Mouse (Mus musculus) heart, embryonic 12.5 days (tissue): ENCODE results near the gene Gdf3. TPM values are rescaled to one million over a fixed set of nuclear protein-coding genes. Genes with fewer than 3 reads are reported as not detected.
A peak's percentile ranks its signal among the peaks of the same experiment; 100 is the strongest.
"Not testable (repeated sequence)": the region's sequence is repeated elsewhere in the genome, so short reads cannot be mapped to it uniquely, and the experiment has no call there.

Experiments
- ATAC-seq: fragments of 200-750 bp; cut with Nextera tagmentation; 2 replicates; pipeline ENCODE4 v1.8.0; 2017; ENCODE audit warnings: moderate TSS enrichment, moderate library complexity; ENCODE audit not compliant: insufficient number of reproducible peaks, low FRiP score
- H3K27ac ChIP-seq: fragments of 300-500 bp; sonication (generic); 2 replicates; pipeline ENCODE4 v1.5.1; 2016; ENCODE audit warnings: mild to moderate bottlenecking, moderate library complexity; ENCODE audit not compliant: poor library complexity, severe bottlenecking
- H3K27me3 ChIP-seq: fragments of 300-500 bp; sonication (generic); replicated peaks from 2 replicates; pipeline ENCODE4 v1.6.1; 2016; ENCODE audit warnings: mild to moderate bottlenecking, moderate library complexity
- H3K36me3 ChIP-seq: fragments of 300-500 bp; sonication (generic); 2 replicates; pipeline ENCODE4 v1.6.1; 2016; ENCODE audit warnings: mild to moderate bottlenecking, moderate library complexity
- H3K4me1 ChIP-seq: fragments of 300-500 bp; sonication (generic); replicated peaks from 2 replicates; pipeline ENCODE4 v1.6.1; 2016; ENCODE audit warnings: mild to moderate bottlenecking
- H3K4me2 ChIP-seq: fragments of 300-500 bp; sonication (generic); 2 replicates; pipeline ENCODE4 v1.6.1; 2016; ENCODE audit warnings: mild to moderate bottlenecking, moderate library complexity
- H3K4me3 ChIP-seq: fragments of 300-500 bp; sonication (generic); 2 replicates; pipeline ENCODE4 v1.5.1; 2016; ENCODE audit warnings: mild to moderate bottlenecking
- H3K9ac ChIP-seq: fragments of 300-500 bp; sonication (generic); 2 replicates; pipeline ENCODE4 v1.6.1; 2016; ENCODE audit warnings: mild to moderate bottlenecking, moderate library complexity
- H3K9me3 ChIP-seq: fragments of 300-500 bp; sonication (generic); replicated peaks from 2 replicates; pipeline ENCODE4 v1.6.1; 2016; ENCODE audit warnings: mild to moderate bottlenecking, moderate library complexity
- WGBS: fragments of 180-500 bp; shearing (Covaris S2); methylation state at CpG from one replicate; pipeline ENCODE4 v1.1.7; 2016; 5-methylcytosine and 5-hydroxymethylcytosine counted together
- polyA plus RNA-seq: library from polyadenylated mRNA; unstranded; fragments of >200 nt; fragmentation: Nextera tagmentation; extraction: Ambion mirVana; gene quantifications from 2 replicates; pipeline ENCODE4 v1.2.1, GENCODE M21; 2016

The Gdf3 gene
- polyA plus RNA-seq, result 0.14 and 0.28 TPM in 2 replicates

DNA sequence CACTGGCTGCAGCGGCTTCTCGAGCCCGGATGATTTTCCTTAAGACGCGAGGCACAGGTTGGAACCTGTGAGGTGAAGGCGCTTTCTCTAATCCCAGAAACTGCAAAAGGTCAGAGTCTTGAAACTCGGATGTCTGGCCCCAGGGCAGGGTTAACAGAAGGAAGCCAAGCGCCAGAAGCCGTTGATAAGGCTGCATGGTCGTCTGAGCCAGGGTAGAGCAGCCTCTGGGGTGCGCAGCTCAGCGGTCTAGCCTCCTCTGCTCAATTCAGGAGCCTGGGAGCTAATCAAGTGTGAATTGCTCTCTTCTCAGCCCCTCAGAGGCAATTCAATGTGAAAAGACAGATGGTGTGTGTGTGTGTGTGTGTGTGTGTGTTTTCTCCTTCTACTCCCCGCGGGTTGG, at the start of gene Gdf3:
Gene Gdf3 (minus strand): TSS at position 317 of the 400 bp plus-strand sequence.
- Histone ChIP-seq H3K27me3 (no peaks in the 10 kb centered on the region), H3K27ac (no peak within 1 kb of the TSS), H3K9ac (no peak within 1 kb of the TSS; the same call in 1 of the 2 replicates), H3K36me3 (no peaks in the 10 kb centered on the region), H3K4me2 (peak within 1 kb of the TSS; percentile 51), H3K9me3 (no peaks in the 10 kb centered on the region), H3K4me3 (peak within 1 kb of the TSS; percentile 9; the same call in 1 of the 2 replicates), H3K4me1 (peaks cover 4% of the 10 kb centered on the region; the same call in 1 of the 2 replicates)
- ATAC-seq, result no peak
- 17% methylated on average over 14 of the region's 14 CpGs for WGBS

DNA sequence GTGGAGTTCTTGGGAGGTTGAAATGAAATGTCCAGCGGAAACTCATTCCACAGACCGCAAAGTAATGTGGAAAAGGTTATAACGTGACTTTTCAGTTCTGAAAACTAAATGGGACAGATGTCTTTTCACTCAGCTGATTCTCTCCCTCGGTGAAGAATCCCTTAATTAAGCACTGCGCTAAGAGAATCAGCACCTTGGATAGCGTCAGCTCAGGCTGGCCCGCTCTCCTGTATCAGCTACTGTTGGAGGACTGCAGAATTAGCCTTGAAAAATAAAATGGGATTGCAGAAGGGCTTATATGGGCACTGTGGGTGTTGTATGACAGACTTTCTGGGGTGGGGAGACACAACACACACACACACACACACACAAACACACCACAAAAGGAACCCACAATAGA, 49.7 kb upstream of the Gdf3 start:
- H3K4me2 ChIP-seq, result no peak overlapping the region
- H3K27me3 ChIP-seq, result peaks cover 22% of the 10 kb centered on the region
- no peak for ATAC-seq
- H3K9ac ChIP-seq, result no peak overlapping the region
- H3K4me3 ChIP-seq, result no peak overlapping the region
- H3K4me1 ChIP-seq, result peaks cover 8% of the 10 kb centered on the region
- no peak overlapping the region for H3K27ac ChIP-seq
- H3K36me3 ChIP-seq, result no peaks in the 10 kb centered on the region
- 10% methylated on average over 7 of the region's 7 CpGs for WGBS
- H3K9me3 ChIP-seq, result no peaks in the 10 kb centered on the region

DNA sequence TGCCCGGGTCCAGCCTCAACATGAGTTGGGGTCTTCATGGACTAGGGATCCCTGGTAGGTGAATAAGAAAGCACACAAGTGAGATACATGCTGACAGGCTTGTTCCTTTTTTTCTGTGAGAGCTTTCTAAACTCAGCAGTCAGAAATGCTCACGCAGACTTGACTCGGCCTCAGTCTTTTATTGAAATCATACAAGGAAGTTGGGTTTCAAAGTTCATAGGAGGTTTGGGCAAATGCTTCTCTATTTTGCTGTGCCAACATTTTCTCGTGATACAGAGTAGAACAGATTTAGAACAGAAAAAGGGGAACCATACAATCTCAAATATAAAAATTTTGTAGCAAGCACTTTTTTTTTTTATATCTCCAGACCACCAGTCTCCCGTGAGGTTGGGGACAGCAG, 47.7 kb upstream of the Gdf3 start:
- Histone ChIP-seq H3K9ac (no peak overlapping the region), H3K9me3 (no peaks in the 10 kb centered on the region), H3K27me3 (0 out of 2 replicates have a peak, but pooled peaks cover 10% of the 10 kb centered on the region), H3K4me2 (no peak overlapping the region), H3K4me1 (no peaks in the 10 kb centered on the region; the same call in 1 of the 2 replicates), H3K4me3 (no peak overlapping the region), H3K27ac (no peak overlapping the region), H3K36me3 (no peaks in the 10 kb centered on the region)
- ATAC-seq, result no peak
- WGBS, result 71% methylated on average over 5 of the region's 5 CpGs

DNA sequence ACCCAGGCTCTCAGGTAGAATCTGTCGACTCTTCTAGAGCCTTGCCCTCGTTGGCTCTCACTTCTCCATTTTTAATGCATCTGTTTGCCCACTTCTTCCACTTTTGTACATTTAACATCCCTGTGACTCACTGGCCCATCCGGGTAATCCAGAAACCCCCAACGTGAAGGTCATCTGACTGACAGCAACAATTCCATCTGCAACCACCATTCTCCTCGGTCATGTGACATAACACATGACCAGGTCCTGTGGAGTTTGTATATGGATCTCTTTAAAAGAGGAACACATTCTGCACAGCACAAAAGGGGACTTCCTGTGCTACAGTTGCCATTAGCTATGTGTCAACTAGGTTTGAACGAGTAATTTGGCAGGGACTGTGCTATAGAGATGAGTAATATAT, 44.4 kb upstream of the Gdf3 start:
- no peaks in the 10 kb centered on the region for H3K9me3 ChIP-seq
- WGBS, result 70% methylated on average over 6 of the region's 6 CpGs
- no peak for ATAC-seq
- H3K4me1 ChIP-seq, result no peaks in the 10 kb centered on the region
- H3K4me2 ChIP-seq, result no peak overlapping the region
- H3K27me3 ChIP-seq, result no peaks in the 10 kb centered on the region
- H3K4me3 ChIP-seq, result no peak overlapping the region
- no peaks in the 10 kb centered on the region for H3K36me3 ChIP-seq
- H3K9ac ChIP-seq, result no peak overlapping the region
- H3K27ac ChIP-seq, result no peak overlapping the region

DNA sequence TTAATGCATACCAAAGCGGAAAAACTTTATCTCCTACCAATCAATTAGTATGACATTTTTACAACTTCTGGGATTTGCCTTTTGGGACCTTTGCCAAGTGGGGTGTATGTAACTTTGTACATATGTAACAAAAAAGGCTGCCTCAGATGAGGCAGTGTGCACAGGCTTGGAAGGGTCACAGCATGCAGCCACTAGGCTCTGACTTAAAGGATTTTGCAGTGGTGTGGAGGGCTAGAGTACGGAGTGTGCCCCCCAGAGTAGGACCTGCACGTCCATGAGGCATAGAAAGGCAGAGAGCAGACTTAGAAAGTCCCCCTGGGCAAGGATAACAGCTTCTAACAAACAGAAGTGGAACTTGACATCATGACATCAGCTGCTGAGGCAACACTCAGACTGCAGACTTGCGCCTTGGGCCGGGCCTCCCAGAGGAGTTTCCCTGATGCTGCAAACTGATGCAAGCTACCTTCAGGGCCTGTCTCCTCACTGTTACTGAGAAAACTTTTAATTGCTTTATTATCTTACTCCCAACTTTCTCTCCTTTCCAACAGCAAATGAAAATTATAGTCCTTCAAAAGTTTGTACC, 40.6 kb upstream of the Gdf3 start:
- Histone ChIP-seq H3K9ac (no peak overlapping the region), H3K4me2 (no peak overlapping the region), H3K4me1 (no peaks in the 10 kb centered on the region), H3K9me3 (0 out of 2 replicates have a peak, but pooled peaks cover 2% of the 10 kb centered on the region), H3K36me3 (no peaks in the 10 kb centered on the region), H3K27me3 (no peaks in the 10 kb centered on the region), H3K4me3 (no peak overlapping the region), H3K27ac (no peak overlapping the region)
- WGBS, result 67% methylated on average over 5 of the region's 5 CpGs
- ATAC-seq, result no peak

DNA sequence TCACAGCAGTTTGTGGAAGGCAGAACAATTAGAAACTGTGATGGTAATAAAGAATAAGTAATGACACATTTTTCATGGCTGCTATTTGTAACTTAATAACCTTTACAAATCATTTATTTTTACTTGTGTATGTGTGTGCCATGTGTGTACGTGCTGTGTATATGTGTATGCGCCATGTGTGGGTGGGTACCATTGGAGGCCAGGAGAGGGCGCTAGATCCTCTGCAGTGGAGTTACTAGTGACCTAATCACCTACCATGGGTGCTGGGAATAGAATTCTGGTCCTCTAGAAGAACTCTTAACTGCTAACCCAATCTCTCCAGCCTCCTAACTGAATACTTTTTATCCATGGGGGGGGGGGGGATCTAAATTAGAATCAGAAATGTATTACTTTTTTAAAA, 40.0 kb upstream of the Gdf3 start:
- H3K4me1 ChIP-seq, result no peaks in the 10 kb centered on the region
- 69% methylated on average over 3 of the region's 3 CpGs for WGBS

DNA sequence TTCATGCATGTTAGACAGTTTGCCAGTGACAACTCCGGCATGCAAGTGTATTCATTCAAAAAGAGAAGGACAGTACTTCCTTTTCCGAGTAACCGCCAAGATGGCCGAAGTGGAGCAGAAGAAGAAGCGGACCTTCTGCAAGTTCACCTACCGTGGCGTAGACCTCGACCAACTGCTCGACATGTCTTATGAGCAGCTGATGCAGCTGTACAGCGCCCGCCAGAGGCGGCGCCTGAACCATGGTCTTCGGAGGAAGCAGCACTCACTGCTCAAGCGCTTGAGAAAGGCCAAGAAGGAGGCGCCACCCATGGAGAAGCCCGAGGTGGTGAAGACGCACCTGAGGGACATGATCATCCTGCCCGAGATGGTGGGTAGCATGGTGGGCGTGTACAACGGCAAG, 34.3 kb upstream of the Gdf3 start:
- H3K27ac ChIP-seq, H3K27me3 ChIP-seq, H3K9ac ChIP-seq, H3K36me3 ChIP-seq, ATAC-seq, H3K4me3 ChIP-seq, H3K4me1 ChIP-seq, H3K4me2 ChIP-seq: not testable (repeated sequence)
- 81% methylated on average over 21 of the region's 21 CpGs for WGBS
- H3K9me3 ChIP-seq, result peaks cover 10% of the 10 kb centered on the region

More for the DNA sequence above, 40.0 kb upstream of the Gdf3 start:
- H3K9me3 ChIP-seq, result 0 out of 2 replicates have a peak, but pooled peaks cover 2% of the 10 kb centered on the region
- H3K4me3 ChIP-seq, result no peak overlapping the region
- H3K4me2 ChIP-seq, result no peak overlapping the region
- no peak overlapping the region for H3K9ac ChIP-seq
- no peaks in the 10 kb centered on the region for H3K27me3 ChIP-seq
- H3K36me3 ChIP-seq, result no peaks in the 10 kb centered on the region
- no peak overlapping the region for H3K27ac ChIP-seq
- ATAC-seq, result no peak

DNA sequence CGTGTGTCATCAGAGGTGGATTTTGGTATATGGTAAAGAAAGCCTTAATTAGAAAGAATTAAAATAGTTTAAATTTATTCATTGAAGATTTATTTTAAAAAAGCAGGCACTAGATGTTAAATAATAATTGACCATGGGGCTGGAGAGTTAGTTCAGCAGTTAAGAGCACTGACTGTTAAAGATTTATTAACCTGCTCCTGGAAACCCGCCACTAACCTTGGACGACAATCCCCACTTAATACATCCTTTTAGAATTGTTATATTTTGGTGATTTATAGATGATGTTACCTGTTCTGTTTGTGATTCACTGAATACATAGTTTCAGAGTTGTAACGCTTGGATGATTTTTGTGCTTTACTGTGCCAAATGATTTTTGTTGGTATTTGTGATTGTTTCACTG, 27.7 kb upstream of the Gdf3 start:
- 87% methylated on average over 4 of the region's 4 CpGs for WGBS
- H3K9ac ChIP-seq, ATAC-seq, H3K9me3 ChIP-seq, H3K27me3 ChIP-seq, H3K36me3 ChIP-seq, H3K27ac ChIP-seq, H3K4me1 ChIP-seq, H3K4me3 ChIP-seq, H3K4me2 ChIP-seq: not testable (repeated sequence)

DNA sequence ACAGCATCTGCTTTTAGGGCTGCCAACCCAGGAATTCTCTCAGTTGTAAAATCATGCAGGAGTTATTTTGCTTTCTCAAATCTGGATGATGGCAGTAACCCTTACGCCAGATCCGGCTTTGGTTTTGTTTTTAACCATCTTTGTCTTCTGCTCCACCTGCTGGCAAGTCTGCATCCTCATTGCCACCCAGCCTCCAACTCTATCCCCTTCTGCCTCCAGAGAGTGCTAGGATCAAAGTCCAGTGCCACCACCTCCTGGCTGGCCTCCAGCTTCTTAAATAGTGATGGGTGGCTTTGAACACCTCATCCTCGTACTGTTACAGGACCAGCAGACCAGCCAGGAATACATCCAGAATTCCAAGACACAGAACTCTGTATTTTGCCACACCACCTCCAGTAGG, 26.8 kb upstream of the Gdf3 start:
- no peaks in the 10 kb centered on the region for H3K27me3 ChIP-seq
- ATAC-seq, result no peak
- H3K27ac ChIP-seq, result no peak overlapping the region
- no peak overlapping the region for H3K4me2 ChIP-seq
- H3K36me3 ChIP-seq, result no peaks in the 10 kb centered on the region
- WGBS, result 69% methylated on average over 3 of the region's 3 CpGs
- no peak overlapping the region for H3K4me3 ChIP-seq
- H3K9me3 ChIP-seq, result no peaks in the 10 kb centered on the region
- H3K4me1 ChIP-seq, result no peaks in the 10 kb centered on the region
- no peak overlapping the region for H3K9ac ChIP-seq

DNA sequence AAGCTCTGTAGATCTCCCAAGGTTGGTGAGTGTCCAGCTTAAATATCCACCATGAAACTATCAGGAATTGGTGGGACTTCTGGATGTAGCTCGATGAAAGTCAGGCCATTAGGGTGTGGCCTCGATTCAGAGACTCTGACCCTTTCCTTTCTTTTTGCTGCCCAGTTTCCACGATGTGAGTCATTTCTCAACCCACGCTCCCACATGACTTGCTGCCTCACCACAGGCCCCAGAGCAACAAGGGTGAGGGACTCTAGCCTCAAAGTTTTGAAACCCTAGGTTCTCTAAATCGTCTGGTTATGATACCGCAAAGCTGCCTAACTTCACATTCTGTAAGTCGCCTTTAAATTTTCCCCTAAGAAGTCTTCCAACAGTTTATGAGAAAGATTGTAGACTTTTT, 25.4 kb upstream of the Gdf3 start:
- 77% methylated on average over 7 of the region's 7 CpGs for WGBS
- H3K4me1 ChIP-seq, result no peaks in the 10 kb centered on the region
- no peak for ATAC-seq

DNA sequence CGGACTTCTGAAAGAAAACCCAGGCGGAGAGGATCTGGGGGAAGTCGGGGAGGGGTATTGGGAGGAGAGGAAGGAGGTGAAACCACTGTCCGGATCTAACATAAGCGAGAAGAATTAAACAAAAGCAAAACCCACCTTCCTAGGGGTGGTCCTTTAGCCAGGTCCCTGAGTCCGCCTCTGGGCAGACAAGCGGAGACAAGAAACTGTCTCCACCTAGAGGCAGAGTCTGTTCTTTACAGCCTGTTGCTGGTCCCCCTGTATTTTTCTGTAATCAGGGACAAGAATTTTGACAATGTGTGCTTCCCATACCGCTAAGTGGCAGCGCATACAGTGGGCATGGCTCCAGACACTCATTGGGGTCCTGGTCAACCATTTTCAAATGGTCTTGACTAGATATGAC, 23.5 kb upstream of the Gdf3 start:
- H3K4me1 ChIP-seq, result no peaks in the 10 kb centered on the region
- no peaks in the 10 kb centered on the region for H3K9me3 ChIP-seq
- 35% methylated on average over 9 of the region's 9 CpGs for WGBS
- H3K4me2 ChIP-seq, result no peak overlapping the region
- H3K9ac ChIP-seq, result no peak overlapping the region
- H3K27ac ChIP-seq, result no peak overlapping the region
- no peak for ATAC-seq
- H3K4me3 ChIP-seq, result no peak overlapping the region
- peaks cover 4% of the 10 kb centered on the region; the same call in 1 of the 2 replicates for H3K27me3 ChIP-seq
- H3K36me3 ChIP-seq, result no peaks in the 10 kb centered on the region

More for the DNA sequence above, 25.4 kb upstream of the Gdf3 start:
- H3K4me3 ChIP-seq, result no peak overlapping the region
- H3K27ac ChIP-seq, result no peak overlapping the region
- 0 out of 2 replicates have a peak, but pooled peaks cover 3% of the 10 kb centered on the region for H3K27me3 ChIP-seq
- H3K9ac ChIP-seq, result no peak overlapping the region
- no peak overlapping the region for H3K4me2 ChIP-seq
- no peaks in the 10 kb centered on the region for H3K36me3 ChIP-seq
- H3K9me3 ChIP-seq, result no peaks in the 10 kb centered on the region
